Mouse (Mus musculus): Measurements from ENCODE around the gene Col27a1. TPM values are rescaled to one million over a fixed set of nuclear protein-coding genes. Genes with fewer than 3 reads are reported as not detected.

Gene Col27a1
- polyA plus RNA-seq, 2 experiments = 34.1 to 134 TPM

- 71% methylated on average over 6 of the region's 6 CpGs for WGBS
- Histone ChIP-seq H3K36me3 (ENCODE audit: control insufficient read depth, insufficient read depth, low read length) (peaks cover 75% of the 10 kb centered on the region), H3K9me3 (ENCODE audit: control insufficient read depth, low read length) (no peaks in the 10 kb centered on the region), H3K27ac (replicated peaks; ENCODE audit: low read depth, low read length) (no peak overlapping the region), H3K4me2 (replicated peaks; ENCODE audit: low read depth, low read length, severe bottlenecking) (no peak overlapping the region), H3K9ac (ENCODE audit: low read depth, low read length, severe bottlenecking) (no peak overlapping the region), H3K27me3 (ENCODE audit: control insufficient read depth, insufficient read depth, low read length) (no peaks in the 10 kb centered on the region), H3K4me1 (ENCODE audit: control insufficient read depth, insufficient read depth, low read length) (no peaks in the 10 kb centered on the region), H3K4me3 (replicated peaks; ENCODE audit: low read length) (no peak overlapping the region)
- ATAC-seq (ENCODE audit: low FRiP score, low read depth) (no peak), DNase-seq (ENCODE audit: low spot score) (no peak)
- no peak for TF ChIP-seq POLR2A (IDR thresholded peaks at IDR 0.05; ENCODE audit: borderline replicate concordance, extremely low read depth, insufficient read depth, insufficient read length)
Measured at GRCm38 (mm10) chr4:63248951-63249350, 35.1 kb downstream of the Col27a1 start.

DNA sequence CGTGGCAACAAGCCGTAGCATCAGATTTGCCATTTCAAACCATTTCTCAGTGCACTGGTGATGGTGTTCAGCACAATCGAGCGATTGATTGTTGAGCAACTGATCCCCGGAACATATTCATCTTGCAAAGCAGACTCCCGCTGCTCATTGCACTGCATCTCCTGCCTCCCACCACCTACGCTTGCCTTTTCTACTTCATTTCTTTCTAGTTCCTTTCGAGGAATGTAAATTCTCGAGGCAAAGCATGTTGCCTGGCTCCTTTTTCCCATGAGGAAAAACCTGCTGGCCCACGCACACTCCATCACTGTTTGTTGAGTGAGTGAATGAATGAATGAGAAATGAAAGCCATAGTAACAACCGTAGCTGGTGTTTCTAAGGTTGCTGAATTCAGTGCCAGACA lies 38.0 kb downstream of the Col27a1 start:
- Histone ChIP-seq H3K36me3 (ENCODE audit: control insufficient read depth, insufficient read depth, low read length) (peaks cover 69% of the 10 kb centered on the region), H3K27me3 (ENCODE audit: control insufficient read depth, insufficient read depth, low read length) (no peaks in the 10 kb centered on the region), H3K27ac (replicated peaks; ENCODE audit: low read depth, low read length) (no peak overlapping the region), H3K4me2 (replicated peaks; ENCODE audit: low read depth, low read length, severe bottlenecking) (no peak overlapping the region), H3K4me3 (replicated peaks; ENCODE audit: low read length) (no peak overlapping the region), H3K9ac (ENCODE audit: low read depth, low read length, severe bottlenecking) (no peak overlapping the region), H3K4me1 (ENCODE audit: control insufficient read depth, insufficient read depth, low read length) (no peaks in the 10 kb centered on the region), H3K9me3 (ENCODE audit: control insufficient read depth, low read length) (no peaks in the 10 kb centered on the region)
- no peak for ATAC-seq (ENCODE audit: low FRiP score, low read depth)
- WGBS = 88% methylated on average over 11 of the region's 11 CpGs
- DNase-seq (ENCODE audit: low spot score) = no peak
- TF ChIP-seq POLR2A (IDR thresholded peaks at IDR 0.05; ENCODE audit: borderline replicate concordance, extremely low read depth, insufficient read depth, insufficient read length) = no peak

- Histone ChIP-seq H3K4me1 (ENCODE audit: control insufficient read depth, insufficient read depth, low read length) (no peaks in the 10 kb centered on the region), H3K4me3 (replicated peaks; ENCODE audit: low read length) (no peak overlapping the region), H3K9ac (ENCODE audit: low read depth, low read length, severe bottlenecking) (no peak overlapping the region; the same call in 1 of the 2 replicates), H3K27me3 (ENCODE audit: control insufficient read depth, insufficient read depth, low read length) (no peaks in the 10 kb centered on the region), H3K4me2 (replicated peaks; ENCODE audit: low read depth, low read length, severe bottlenecking) (no peak overlapping the region), H3K36me3 (ENCODE audit: control insufficient read depth, insufficient read depth, low read length) (peaks cover 68% of the 10 kb centered on the region), H3K27ac (replicated peaks; ENCODE audit: low read depth, low read length) (0 out of 2 replicates have a peak overlapping the region, but pooled peaks have one; percentile 26), H3K9me3 (ENCODE audit: control insufficient read depth, low read length) (no peaks in the 10 kb centered on the region)
- no peak for DNase-seq (ENCODE audit: low spot score)
- TF ChIP-seq POLR2A (IDR thresholded peaks at IDR 0.05; ENCODE audit: borderline replicate concordance, extremely low read depth, insufficient read depth, insufficient read length) = no peak
- WGBS = 86% methylated on average over 6 of the region's 6 CpGs
- peak; percentile 34; the same call in 1 of the 2 replicates for ATAC-seq (ENCODE audit: low FRiP score, low read depth)
Measured at GRCm38 (mm10) chr4:63253716-63254115, 39.9 kb downstream of the Col27a1 start.

DNA sequence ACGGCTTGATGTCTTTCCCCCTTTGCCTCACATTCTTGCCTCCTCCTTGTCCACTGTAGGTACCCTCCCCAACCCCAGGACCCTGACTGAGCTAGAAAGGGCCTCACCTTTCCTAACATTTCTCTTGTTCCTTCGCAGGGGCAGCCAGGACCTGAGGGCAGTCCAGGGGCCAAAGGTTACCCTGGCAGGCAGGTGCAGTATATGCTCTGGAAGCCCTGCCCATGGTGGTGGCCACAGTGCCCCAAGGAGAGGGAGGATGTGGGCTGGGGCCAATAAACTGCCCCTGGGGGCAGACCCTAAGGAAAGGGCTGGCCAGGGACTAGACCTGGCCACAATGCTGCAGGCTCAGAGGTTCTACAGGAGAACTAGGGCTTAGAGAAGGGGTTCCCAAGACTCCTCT lies 40.3 kb downstream of the Col27a1 start:
- H3K27ac ChIP-seq (replicated peaks; ENCODE audit: low read depth, low read length) = peak overlapping the region; percentile 33; the same call in 1 of the 2 replicates
- DNase-seq (ENCODE audit: low spot score) = no peak
- no peak overlapping the region for H3K4me2 ChIP-seq (replicated peaks; ENCODE audit: low read depth, low read length, severe bottlenecking)
- no peaks in the 10 kb centered on the region for H3K27me3 ChIP-seq (ENCODE audit: control insufficient read depth, insufficient read depth, low read length)
- no peak for TF ChIP-seq POLR2A (IDR thresholded peaks at IDR 0.05; ENCODE audit: borderline replicate concordance, extremely low read depth, insufficient read depth, insufficient read length)
- H3K4me1 ChIP-seq (ENCODE audit: control insufficient read depth, insufficient read depth, low read length) = no peaks in the 10 kb centered on the region
- no peak for ATAC-seq (ENCODE audit: low FRiP score, low read depth)
- H3K9ac ChIP-seq (ENCODE audit: low read depth, low read length, severe bottlenecking) = no peak overlapping the region
- H3K9me3 ChIP-seq (ENCODE audit: control insufficient read depth, low read length) = no peaks in the 10 kb centered on the region
- H3K36me3 ChIP-seq (ENCODE audit: control insufficient read depth, insufficient read depth, low read length) = peaks cover 72% of the 10 kb centered on the region
- no peak overlapping the region for H3K4me3 ChIP-seq (replicated peaks; ENCODE audit: low read length)
- 72% methylated on average over 2 of the region's 2 CpGs for WGBS

GRCm38 (mm10) chr4:63256371-63256770 lies 42.6 kb downstream of the Col27a1 start:
- peaks cover 75% of the 10 kb centered on the region for H3K36me3 ChIP-seq (ENCODE audit: control insufficient read depth, insufficient read depth, low read length)
- H3K4me2 ChIP-seq (replicated peaks; ENCODE audit: low read depth, low read length, severe bottlenecking) = no peak overlapping the region
- H3K9ac ChIP-seq (ENCODE audit: low read depth, low read length, severe bottlenecking) = no peak overlapping the region
- no peak for DNase-seq (ENCODE audit: low spot score)
- ATAC-seq (ENCODE audit: low FRiP score, low read depth) = no peak
- no peak overlapping the region for H3K4me3 ChIP-seq (replicated peaks; ENCODE audit: low read length)
- H3K4me1 ChIP-seq (ENCODE audit: control insufficient read depth, insufficient read depth, low read length) = no peaks in the 10 kb centered on the region
- H3K27me3 ChIP-seq (ENCODE audit: control insufficient read depth, insufficient read depth, low read length) = no peaks in the 10 kb centered on the region
- no peak overlapping the region for H3K27ac ChIP-seq (replicated peaks; ENCODE audit: low read depth, low read length)
- no peaks in the 10 kb centered on the region for H3K9me3 ChIP-seq (ENCODE audit: control insufficient read depth, low read length)
- no peak for TF ChIP-seq POLR2A (IDR thresholded peaks at IDR 0.05; ENCODE audit: borderline replicate concordance, extremely low read depth, insufficient read depth, insufficient read length)
- WGBS = 88% methylated on average over 2 of the region's 2 CpGs

DNA sequence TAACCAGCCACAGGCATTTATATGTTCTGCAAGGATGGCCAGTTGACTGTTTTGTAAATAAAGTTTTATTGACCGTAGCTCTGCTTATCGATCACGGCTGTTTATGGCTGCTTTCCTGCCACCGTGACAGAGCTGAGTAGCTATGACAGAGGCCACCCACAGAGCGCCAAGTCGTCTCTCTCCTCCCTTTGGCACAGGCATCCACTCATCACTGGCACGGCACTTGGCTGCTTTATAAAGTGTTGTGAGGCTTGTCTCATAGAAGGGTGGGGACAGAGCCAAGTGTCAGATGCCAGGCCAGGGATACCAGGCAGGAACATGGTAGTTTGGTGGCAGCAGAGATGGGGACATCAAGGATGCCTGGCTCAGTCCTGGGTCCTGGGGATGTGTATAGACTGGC lies 43.5 kb downstream of the Col27a1 start:
- no peak overlapping the region for H3K4me2 ChIP-seq (replicated peaks; ENCODE audit: low read depth, low read length, severe bottlenecking)
- no peaks in the 10 kb centered on the region for H3K27me3 ChIP-seq (ENCODE audit: control insufficient read depth, insufficient read depth, low read length)
- DNase-seq (ENCODE audit: low spot score) (no peak), ATAC-seq (ENCODE audit: low FRiP score, low read depth) (no peak)
- H3K36me3 ChIP-seq (ENCODE audit: control insufficient read depth, insufficient read depth, low read length) = peaks cover 75% of the 10 kb centered on the region
- no peaks in the 10 kb centered on the region for H3K9me3 ChIP-seq (ENCODE audit: control insufficient read depth, low read length)
- no peak for TF ChIP-seq POLR2A (IDR thresholded peaks at IDR 0.05; ENCODE audit: borderline replicate concordance, extremely low read depth, insufficient read depth, insufficient read length)
- no peak overlapping the region for H3K9ac ChIP-seq (ENCODE audit: low read depth, low read length, severe bottlenecking)
- H3K27ac ChIP-seq (replicated peaks; ENCODE audit: low read depth, low read length) = no peak overlapping the region
- peaks cover 5% of the 10 kb centered on the region; the same call in 1 of the 2 replicates for H3K4me1 ChIP-seq (ENCODE audit: control insufficient read depth, insufficient read depth, low read length)
- H3K4me3 ChIP-seq (replicated peaks; ENCODE audit: low read length) = no peak overlapping the region
- 48% methylated on average over 7 of the region's 7 CpGs for WGBS
